Mouse (Mus musculus): ENCODE data around the gene Gm6268.

GRCm38 (mm10) chrX:36393279-36393678 lies 7.8 kb upstream of the Gm6268 start:
- TF ChIP-seq CTCF (IDR thresholded peaks at IDR 0.05; ENCODE audit: low read depth) (peak; percentile 48), EP300 (IDR thresholded peaks at IDR 0.05; ENCODE audit: low read depth) (no peak)
